27 mouse cellular contexts compared by ENCODE assay signal in genomic region chr11:115194693-115195092, GRCm38 (mm10). TPM values are rescaled to one million over a fixed set of nuclear protein-coding genes. Genes with fewer than 3 reads are reported as not detected.
DNase-seq lines count a peak whose midpoint lies in the region; ATAC-seq lines count a peak whose summit lies in the region.
"Had no signal": no experiment of that assay in that cellular context is flagged by ENCODE, and none has a peak within 500 bp of the region (broad histone marks: within the 10 kb centered on the region; RNA-seq: fewer than 3 reads in every experiment).

No protein-coding gene starts in this region.

- no peak overlapping the region for H3K9ac ChIP-seq in liver, embryonic 12.5 days
- H3K9ac ChIP-seq in forebrain, embryonic 13.5 days = no peak overlapping the region
- H3K9ac ChIP-seq: embryonic facial prominence, embryonic 13.5 days; forebrain, embryonic 12.5 days; hindbrain, embryonic 12.5 days; hindbrain, embryonic 15.5 days had no signal

- no peaks in the 10 kb centered on the region for H3K9me3 ChIP-seq in liver, embryonic 12.5 days (replicated peaks)
- H3K9me3 ChIP-seq in forebrain, embryonic 13.5 days (replicated peaks) = no peaks in the 10 kb centered on the region
- H3K9me3 ChIP-seq: embryonic facial prominence, embryonic 10.5 days; embryonic facial prominence, embryonic 13.5 days; forebrain, embryonic 12.5 days; hindbrain, embryonic 12.5 days; hindbrain, embryonic 15.5 days had no signal

- H3K4me1 ChIP-seq in liver, embryonic 12.5 days = peaks cover 51% of the 10 kb centered on the region
- H3K4me1 ChIP-seq in forebrain, embryonic 13.5 days = no peaks in the 10 kb centered on the region
- H3K4me1 ChIP-seq: forebrain, embryonic 12.5 days had no signal

- no peak overlapping the region for H3K27ac ChIP-seq in liver, embryonic 12.5 days
- H3K27ac ChIP-seq in macrophage = peak overlapping the region; percentile 5; the same call in 1 of the 2 replicates
- no peak overlapping the region for H3K27ac ChIP-seq in forebrain, embryonic 13.5 days
- H3K27ac ChIP-seq: embryonic facial prominence, embryonic 10.5 days; embryonic facial prominence, embryonic 13.5 days; forebrain, embryonic 12.5 days; hindbrain, embryonic 12.5 days; hindbrain, embryonic 15.5 days had no signal

- H3K36me3 ChIP-seq in liver, embryonic 12.5 days = peaks cover 30% of the 10 kb centered on the region
- peaks cover 45% of the 10 kb centered on the region for H3K36me3 ChIP-seq in macrophage (ENCODE audit: inconsistent target)
- H3K36me3 ChIP-seq in forebrain, embryonic 13.5 days (ENCODE audit: poor library complexity, severe bottlenecking) = peaks cover 16% of the 10 kb centered on the region

- H3K79me2 ChIP-seq in macrophage (ENCODE audit: inconsistent target) = peaks cover 97% of the 10 kb centered on the region

- no peaks in the 10 kb centered on the region for H3K27me3 ChIP-seq in liver, embryonic 12.5 days (replicated peaks)
- no peaks in the 10 kb centered on the region for H3K27me3 ChIP-seq in forebrain, embryonic 13.5 days
- H3K27me3 ChIP-seq: CH12.LX; embryonic facial prominence, embryonic 13.5 days; forebrain, embryonic 12.5 days; hindbrain, embryonic 12.5 days; hindbrain, embryonic 15.5 days had no signal

- WGBS in liver, embryonic 12.5 days (ENCODE audit: insufficient replicate concordance) = 24% methylated on average over 6 of the region's 6 CpGs
- 94% methylated on average over 4 of the region's 6 CpGs for WGBS in macrophage (ENCODE audit: missing documents)
- 88% methylated on average over 6 of the region's 6 CpGs for WGBS in forebrain, embryonic 13.5 days

- ATAC-seq in liver, embryonic 12.5 days = peak; percentile 36; the same call in 1 of the 2 replicates
- no peak for ATAC-seq in forebrain, embryonic 13.5 days
- ATAC-seq: activated CD4-positive, CD25-positive, alpha-beta regulatory T cell, adult 4 months; forebrain, embryonic 16.5 days had no signal

- DNase-seq in liver = no peak
- peak; percentile 48 for DNase-seq in c-Kit-positive CD71-positive TER-119-positive erythroid progenitor cells, embryonic 14.5 days (ENCODE audit: low spot score)
- DNase-seq in lung, adult 18-20 months = no peak
- no peak for DNase-seq in retina, postnatal 1 day
- DNase-seq: adrenal gland, adult 8-10 months; adrenal gland, postnatal 25 days; B cell, adult 2 months; cerebellum, adult 11 months; cerebellum, adult 2 months; cerebellum, adult 9-11 months; cerebellum, postnatal 25 days; embryo, embryonic 11 days; gastrocnemius, postnatal 10 days; gastrocnemius, postnatal 36 days had no signal

- H3K4me2 ChIP-seq in liver, embryonic 12.5 days = peak overlapping the region; percentile 22; the same call in 1 of the 2 replicates
- H3K4me2 ChIP-seq in forebrain, embryonic 13.5 days = no peak overlapping the region
- H3K4me2 ChIP-seq: embryonic facial prominence, embryonic 13.5 days; forebrain, embryonic 12.5 days; heart, embryonic 11.5 days; hindbrain, embryonic 12.5 days; hindbrain, embryonic 15.5 days had no signal

- H3K4me3 ChIP-seq in liver, embryonic 12.5 days = no peak overlapping the region
- H3K4me3 ChIP-seq in macrophage (ENCODE audit: inconsistent target) = no peak overlapping the region
- H3K4me3 ChIP-seq in forebrain, embryonic 13.5 days = no peak overlapping the region
- H3K4me3 ChIP-seq: embryonic facial prominence, embryonic 10.5 days; embryonic facial prominence, embryonic 13.5 days; erythroblast, embryonic 14.5 days; forebrain, embryonic 12.5 days; hindbrain, embryonic 12.5 days; hindbrain, embryonic 15.5 days had no signal

RNA-seq across cellular contexts. Expression of gene Nat9, which starts 7.0 kb away (rescaled TPM):
- polyA plus RNA-seq in liver, embryonic 12.5 days (2016; fragmentation: Nextera tagmentation; extraction: Ambion mirVana) = 12.8 and 12.9 TPM in 2 replicates
- total RNA-seq in macrophage (2018; cell fraction: chromatin; rRNA removed) = 100 to 1,000 TPM in 1 of 26 experiments, 10 to 100 TPM in 21, 1 to 10 TPM in 4; 2.6 to 108 (median 36.9) TPM
- total RNA-seq in macrophage (2018; cell fraction: cytosol; rRNA removed) = 100 to 1,000 TPM in 1 of 26 experiments, 10 to 100 TPM in 25; 28.0 to 101 (median 57.2) TPM
- 10 to 100 TPM in 25 of 26 experiments, 1 to 10 TPM in 1; 9.0 to 78.5 (median 40.6) TPM for total RNA-seq in macrophage (2018; cell fraction: nucleus; rRNA removed)
- 49.9 to 79.6 TPM (median 50.9 TPM) in 3 replicates for polyA plus RNA-seq in macrophage (2018)
- 18.2 and 20.3 TPM in 2 replicates for polyA plus RNA-seq in forebrain, embryonic 13.5 days (2015; fragmentation: Nextera tagmentation; extraction: Ambion mirVana)

RNA-seq across cellular contexts. Expression of gene Tmem104, which starts 7.4 kb away (rescaled TPM):
- 7.5 and 8.1 TPM in 2 replicates for polyA plus RNA-seq in liver, embryonic 12.5 days (2016; fragmentation: Nextera tagmentation; extraction: Ambion mirVana)
- total RNA-seq in macrophage (2018; cell fraction: chromatin; rRNA removed) = 100 to 1,000 TPM in 12 of 26 experiments, 10 to 100 TPM in 13, 1 to 10 TPM in 1; 7.7 to 184 (median 90.9) TPM
- total RNA-seq in macrophage (2018; cell fraction: cytosol; rRNA removed) = 100 to 1,000 TPM in 22 of 26 experiments, 10 to 100 TPM in 4; 67.8 to 188 (median 142) TPM
- 100 to 1,000 TPM in 23 of 26 experiments, 10 to 100 TPM in 3; 16.8 to 258 (median 153) TPM for total RNA-seq in macrophage (2018; cell fraction: nucleus; rRNA removed)
- polyA plus RNA-seq in macrophage (2018) = 86.7 to 149 TPM (median 97.3 TPM) in 3 replicates
- polyA plus RNA-seq in forebrain, embryonic 13.5 days (2015; fragmentation: Nextera tagmentation; extraction: Ambion mirVana) = 7.8 and 9.2 TPM in 2 replicates

RNA-seq across cellular contexts. Expression of gene Slc9a3r1, which starts 31.6 kb away (rescaled TPM):
- 74.5 and 75.7 TPM in 2 replicates for polyA plus RNA-seq in liver, embryonic 12.5 days (2016; fragmentation: Nextera tagmentation; extraction: Ambion mirVana)
- total RNA-seq in macrophage (2018; cell fraction: chromatin; rRNA removed) = 100 to 1,000 TPM in 8 of 26 experiments, 10 to 100 TPM in 18; 30.3 to 205 (median 67.7) TPM
- 100 to 1,000 TPM; 153 to 311 (median 221) TPM for total RNA-seq in macrophage (2018; cell fraction: cytosol; rRNA removed)
- total RNA-seq in macrophage (2018; cell fraction: nucleus; rRNA removed) = 100 to 1,000 TPM in 15 of 26 experiments, 10 to 100 TPM in 11; 74.2 to 183 (median 104) TPM
- polyA plus RNA-seq in macrophage (2018) = 158 to 302 TPM (median 169 TPM) in 3 replicates
- 28.8 TPM in 2 replicates for polyA plus RNA-seq in forebrain, embryonic 13.5 days (2015; fragmentation: Nextera tagmentation; extraction: Ambion mirVana)
